Mouse (Mus musculus): ENCODE measurements around the gene Tsr2. TPM values are rescaled to one million over a fixed set of nuclear protein-coding genes. Genes with fewer than 3 reads are reported as not detected.
A peak's percentile ranks its signal among the peaks of the same experiment; 100 is the strongest.

The Tsr2 gene
- polyA plus RNA-seq, 1 experiment from 2014 or later = 42.4 TPM

DNA sequence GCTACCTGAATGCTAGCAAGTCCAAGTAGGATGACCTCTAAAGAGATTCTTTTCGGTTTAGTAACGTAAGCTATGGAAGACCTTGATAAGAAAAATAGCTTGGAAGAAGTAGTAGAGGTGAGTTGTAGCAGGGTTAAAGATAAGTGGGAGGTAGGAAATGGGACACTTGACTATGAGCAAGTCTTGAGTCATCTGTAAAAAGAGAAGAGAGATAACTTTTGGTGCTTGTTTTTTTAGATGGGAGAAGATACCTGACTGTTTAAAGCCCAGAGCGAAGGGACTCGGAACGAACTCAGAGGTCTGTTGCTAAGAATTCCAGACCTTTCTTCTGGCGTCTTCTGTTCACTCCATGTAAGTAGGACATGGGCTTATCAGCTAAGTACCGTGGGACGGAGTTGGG is 50.5 kb downstream of the Tsr2 start, which contains the start of gene Fgd1:
Gene Fgd1, plus strand, starts transcription at position 301 of the 400 bp plus-strand sequence.
- H3K9me3 ChIP-seq = no peaks in the 10 kb centered on the region
- peak within 1 kb of the TSS; percentile 68 for H3K4me2 ChIP-seq
- no peak for ATAC-seq (ENCODE audit: insufficient number of reproducible peaks, insufficient read depth, low FRiP score, low TSS enrichment, low read depth)
- H3K36me3 ChIP-seq = no peaks in the 10 kb centered on the region
- H3K4me3 ChIP-seq = peak within 1 kb of the TSS; percentile 65
- WGBS = 92% methylated on average over 8 of the region's 8 CpGs
- H3K4me1 ChIP-seq = peaks cover 19% of the 10 kb centered on the region; the same call in 1 of the 2 replicates
- no peaks in the 10 kb centered on the region for H3K27me3 ChIP-seq
- H3K9ac ChIP-seq = peak within 1 kb of the TSS; percentile 89
- H3K27ac ChIP-seq = peak within 1 kb of the TSS; percentile 90

DNA sequence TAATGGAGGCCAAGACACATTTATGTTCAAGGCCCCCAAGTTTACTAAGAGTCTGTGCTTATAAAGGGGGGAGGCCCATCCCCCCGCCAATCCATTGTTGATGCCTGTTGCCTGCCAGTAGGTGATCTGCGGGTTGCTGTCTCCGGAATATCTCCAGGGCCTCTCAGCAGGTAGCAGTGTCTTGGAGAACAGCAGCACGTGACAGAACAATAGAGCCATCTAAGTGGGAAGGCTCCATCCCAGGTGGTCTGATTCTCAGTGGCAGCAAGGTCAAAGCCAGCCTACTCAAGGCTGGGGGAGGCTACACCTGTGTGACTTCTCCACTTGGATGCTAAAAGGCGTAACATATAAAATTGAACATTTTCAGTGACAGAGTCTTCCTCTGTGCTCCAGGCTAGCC is 55.1 kb downstream of the Tsr2 start:
- 46% methylated on average over 5 of the region's 5 CpGs for WGBS
- no peak overlapping the region for H3K4me3 ChIP-seq
- H3K9ac ChIP-seq = no peak overlapping the region
- no peak for ATAC-seq (ENCODE audit: insufficient number of reproducible peaks, insufficient read depth, low FRiP score, low TSS enrichment, low read depth)
- H3K4me2 ChIP-seq = no peak overlapping the region
- no peak overlapping the region for H3K27ac ChIP-seq
- H3K4me1 ChIP-seq = no peaks in the 10 kb centered on the region
- no peaks in the 10 kb centered on the region for H3K27me3 ChIP-seq
- no peaks in the 10 kb centered on the region for H3K36me3 ChIP-seq
- H3K9me3 ChIP-seq = no peaks in the 10 kb centered on the region

Other genes with a start within 250 kb of the Tsr2 start
- gene Gnl3l, start 79.2 kb downstream of the Tsr2 start, polyA plus RNA-seq (2015; fragmentation: Nextera tagmentation; extraction: Ambion mirVana) = 31.3 and 31.6 TPM in 2 replicates
- gene Fgd1, start 50.4 kb downstream of the Tsr2 start, polyA plus RNA-seq (2015; fragmentation: Nextera tagmentation; extraction: Ambion mirVana) = 14.9 and 15.9 TPM in 2 replicates
- 3.9 and 4.2 TPM in 2 replicates for gene Wnk3, start 101.5 kb upstream of the Tsr2 start, polyA plus RNA-seq (2015; fragmentation: Nextera tagmentation; extraction: Ambion mirVana)
- gene Fam120c, start 247.6 kb upstream of the Tsr2 start, polyA plus RNA-seq (2015; fragmentation: Nextera tagmentation; extraction: Ambion mirVana) = 3.7 and 3.8 TPM in 2 replicates